Mouse (Mus musculus) macrophage (primary cell): ENCODE measurements at regions not wholly inside any gene's neighbourhood (a gene's known extent, or its start where the extent isn't known, plus 50 kb on each side); places are given as distances from the start of the nearest gene placed in this dataset.

Experiments
- H3K27ac ChIP-seq: fragments of 350-480 bp; formaldehyde crosslinking; 2 replicates; pipeline ENCODE4 v1.9.0; 2021
- H3K36me3 ChIP-seq: fragments of 350-480 bp; formaldehyde crosslinking; 2 replicates; pipeline ENCODE4 v1.9.0; 2021; ENCODE audit errors: inconsistent target
- H3K4me3 ChIP-seq: fragments of 350-480 bp; formaldehyde crosslinking; 2 replicates; pipeline ENCODE4 v1.9.0; 2021; ENCODE audit errors: inconsistent target
- H3K79me2 ChIP-seq: fragments of 350-480 bp; formaldehyde crosslinking; 2 replicates; pipeline ENCODE4 v1.9.0; 2021; ENCODE audit errors: inconsistent target
- WGBS: methylation state at CpG from one replicate; pipeline ENCODE4 v1.1.7; 2026; ENCODE audit warnings: inconsistent platforms; ENCODE audit not compliant: missing documents; 5-methylcytosine and 5-hydroxymethylcytosine counted together

DNA sequence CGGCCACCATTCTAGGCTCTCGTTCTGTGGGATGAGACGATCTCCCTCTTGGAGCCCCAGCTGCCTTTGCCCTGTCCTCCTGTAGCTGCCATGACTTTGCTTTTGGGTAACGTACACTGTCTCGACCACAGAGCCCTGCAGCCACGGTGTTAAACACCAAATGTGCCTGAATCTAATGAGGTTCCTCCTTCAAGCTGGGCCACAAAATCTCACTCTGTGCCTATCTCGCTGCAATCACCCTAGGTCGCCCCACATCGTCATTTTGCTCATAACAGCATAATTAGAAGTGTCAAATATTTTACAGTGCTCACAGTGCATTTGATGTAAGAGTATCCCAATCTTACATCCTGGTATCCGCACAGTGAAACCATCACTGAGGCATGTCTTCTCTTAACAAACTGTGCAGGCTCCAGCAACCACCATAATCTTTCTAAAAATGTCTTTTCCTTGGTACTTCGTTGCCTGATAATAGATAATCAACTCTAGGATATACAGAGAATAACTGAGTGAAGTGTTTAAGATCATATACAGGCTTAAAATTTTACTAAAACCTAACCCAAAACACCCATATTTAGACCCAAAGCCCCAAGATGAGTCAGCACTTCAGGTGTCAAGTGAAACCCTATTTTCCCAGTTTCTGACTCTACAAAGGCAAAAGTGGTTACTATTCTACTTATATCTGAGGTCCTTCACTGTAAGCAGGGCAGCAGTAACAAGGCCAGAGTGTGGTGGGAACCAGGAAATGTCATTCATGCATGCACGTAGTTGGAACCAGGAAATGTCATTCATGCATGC lies 219.8 kb upstream of the Hs6st1 start:
- 60% methylated on average over 11 of the region's 12 CpGs for WGBS
- H3K79me2 ChIP-seq, result no peaks in the 10 kb centered on the region
- no peak overlapping the region for H3K27ac ChIP-seq
- no peak overlapping the region for H3K4me3 ChIP-seq
- no peaks in the 10 kb centered on the region for H3K36me3 ChIP-seq

DNA sequence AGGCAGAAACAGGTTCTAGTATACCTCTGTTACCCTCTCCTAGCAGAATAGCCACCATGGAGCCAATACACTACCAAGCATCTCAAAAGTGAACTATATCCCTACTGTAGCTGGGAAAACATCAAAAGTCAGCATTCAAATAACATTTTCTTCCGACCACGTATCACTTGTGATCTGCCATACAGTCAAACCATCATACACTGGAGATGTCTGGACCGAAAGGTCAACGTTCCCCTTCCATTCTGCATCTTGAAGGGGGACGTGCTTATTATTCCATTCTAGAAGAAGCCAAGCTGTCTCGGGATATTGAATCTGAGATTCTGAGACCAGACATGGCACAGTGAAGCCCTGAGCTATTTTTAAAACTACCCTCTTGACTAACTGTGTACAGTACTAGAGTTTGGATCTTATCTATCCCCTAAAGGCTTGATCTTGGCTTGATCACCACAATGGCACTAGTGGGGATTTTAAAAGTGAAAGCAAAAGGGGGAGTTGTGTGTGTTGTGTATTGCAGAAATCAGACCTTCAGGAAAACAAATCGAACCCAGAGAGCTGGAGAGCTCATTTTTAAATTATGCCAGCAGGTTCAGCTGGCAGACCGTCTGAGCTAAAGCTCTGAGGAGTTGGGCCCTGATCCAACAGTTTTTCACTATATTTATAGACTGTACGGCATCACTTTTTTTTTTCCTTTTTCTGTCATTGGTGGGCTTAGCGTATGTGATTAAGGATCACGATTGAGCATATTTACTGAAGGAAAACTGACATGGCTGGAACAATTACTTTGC lies 218.6 kb upstream of the Hs6st1 start:
- 73% methylated on average over 11 of the region's 11 CpGs for WGBS

GRCm38 (mm10) chr1:35850191-35850545 lies 218.0 kb upstream of the Hs6st1 start:
- H3K4me3 ChIP-seq, result no peak overlapping the region
- WGBS, result 49% methylated on average over 8 of the region's 8 CpGs
- no peaks in the 10 kb centered on the region for H3K79me2 ChIP-seq
- H3K27ac ChIP-seq, result no peak overlapping the region
- H3K36me3 ChIP-seq, result no peaks in the 10 kb centered on the region

More for the DNA sequence above, 218.6 kb upstream of the Hs6st1 start:
- H3K4me3 ChIP-seq, result no peak overlapping the region
- H3K27ac ChIP-seq, result no peak overlapping the region
- H3K79me2 ChIP-seq, result no peaks in the 10 kb centered on the region
- no peaks in the 10 kb centered on the region for H3K36me3 ChIP-seq

- Histone ChIP-seq H3K27ac (no peak overlapping the region), H3K36me3 (no peaks in the 10 kb centered on the region), H3K79me2 (no peaks in the 10 kb centered on the region), H3K4me3 (no peak overlapping the region)
- WGBS, result 92% methylated on average over 9 of the region's 9 CpGs
Observed at GRCm38 (mm10) chr1:35850566-35851085, 217.6 kb upstream of the Hs6st1 start.

GRCm38 (mm10) chr1:35851681-35852409 lies 216.4 kb upstream of the Hs6st1 start:
- H3K27ac ChIP-seq, result no peak overlapping the region

GRCm38 (mm10) chr1:35853018-35853417 lies 215.2 kb upstream of the Hs6st1 start:
- WGBS, result 90% methylated on average over 1 of the region's 1 CpGs
- Histone ChIP-seq H3K27ac (no peak overlapping the region), H3K79me2 (no peaks in the 10 kb centered on the region), H3K4me3 (no peak overlapping the region), H3K36me3 (no peaks in the 10 kb centered on the region)

More at GRCm38 (mm10) chr1:35851681-35852409, 216.4 kb upstream of the Hs6st1 start:
- WGBS, result 97% methylated on average over 4 of the region's 4 CpGs
- Histone ChIP-seq H3K79me2 (no peaks in the 10 kb centered on the region), H3K4me3 (no peak overlapping the region), H3K36me3 (no peaks in the 10 kb centered on the region)

DNA sequence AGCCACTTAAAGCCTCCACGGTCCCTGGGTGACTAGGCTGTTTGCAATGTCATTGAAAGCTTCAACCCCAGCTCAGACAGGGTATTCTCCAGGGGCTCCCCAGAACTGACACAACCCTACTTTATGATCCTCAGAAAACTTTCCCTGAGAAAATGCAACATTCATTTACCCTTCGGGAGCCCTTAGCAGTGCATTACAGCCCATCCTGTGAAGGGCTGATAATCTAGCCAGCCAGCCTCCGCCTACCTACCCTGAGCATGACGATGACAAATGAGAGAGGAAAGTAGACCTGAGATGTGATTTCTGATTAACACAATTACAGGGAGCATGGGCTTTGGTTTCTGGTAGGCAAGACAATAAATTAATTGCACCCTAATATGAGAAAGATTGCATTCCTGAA lies 212.6 kb upstream of the Hs6st1 start:
- no peaks in the 10 kb centered on the region for H3K79me2 ChIP-seq
- no peak overlapping the region for H3K4me3 ChIP-seq
- no peaks in the 10 kb centered on the region for H3K36me3 ChIP-seq
- 90% methylated on average over 4 of the region's 4 CpGs for WGBS
- no peak overlapping the region for H3K27ac ChIP-seq

- Histone ChIP-seq H3K36me3 (no peaks in the 10 kb centered on the region), H3K79me2 (no peaks in the 10 kb centered on the region), H3K27ac (no peak overlapping the region), H3K4me3 (no peak overlapping the region)
- WGBS, result 52% methylated on average over 3 of the region's 3 CpGs
Observed at GRCm38 (mm10) chr1:35858342-35858741, 209.9 kb upstream of the Hs6st1 start.

GRCm38 (mm10) chr1:35860779-35861178 lies 207.4 kb upstream of the Hs6st1 start:
- Histone ChIP-seq H3K36me3 (no peaks in the 10 kb centered on the region), H3K27ac (no peak overlapping the region), H3K4me3 (no peak overlapping the region), H3K79me2 (no peaks in the 10 kb centered on the region)
- 2% methylated on average over 5 of the region's 5 CpGs for WGBS

DNA sequence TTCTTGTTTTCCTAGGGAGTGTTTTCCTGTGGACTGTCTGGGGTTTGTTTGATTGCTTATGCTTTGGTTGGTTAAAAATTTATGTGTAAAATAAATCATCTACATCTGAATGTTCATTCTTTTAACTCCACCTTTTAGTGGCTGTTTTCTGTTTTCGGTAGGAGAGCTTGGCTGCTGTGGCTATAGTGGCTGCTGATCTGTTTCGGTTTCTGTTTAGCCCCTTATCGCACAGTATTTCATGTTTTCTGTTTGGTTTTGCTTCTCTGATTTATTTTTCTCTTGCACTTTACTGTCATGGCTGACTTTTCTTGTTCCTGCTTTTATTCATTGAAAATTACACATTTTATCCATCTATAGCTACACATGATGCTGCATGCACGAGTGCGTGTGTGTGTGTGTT lies 206.0 kb upstream of the Hs6st1 start:
- H3K36me3 ChIP-seq, result no peaks in the 10 kb centered on the region
- no peak overlapping the region for H3K4me3 ChIP-seq
- no peaks in the 10 kb centered on the region for H3K79me2 ChIP-seq
- no peak overlapping the region for H3K27ac ChIP-seq
- WGBS, result 67% methylated on average over 5 of the region's 5 CpGs

DNA sequence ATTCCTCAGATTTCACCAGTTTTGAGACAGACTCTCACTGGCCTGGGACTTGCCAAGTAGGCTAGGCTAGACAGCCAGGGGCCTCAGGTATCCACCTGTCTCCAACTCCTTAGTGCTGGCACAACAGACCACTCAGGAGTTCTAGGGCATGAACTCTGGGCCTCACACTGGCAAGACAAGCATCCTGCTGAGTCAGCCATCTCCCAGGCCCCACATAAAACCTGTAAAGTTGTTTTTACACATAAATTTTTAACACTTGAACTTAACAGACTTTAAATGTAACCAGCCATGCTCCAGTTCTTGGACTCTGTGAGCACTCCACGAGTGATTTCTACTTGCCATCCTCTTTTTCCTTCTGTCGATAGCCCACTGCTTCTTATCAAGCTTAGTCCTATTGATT lies 205.5 kb upstream of the Hs6st1 start:
- Histone ChIP-seq H3K27ac (no peak overlapping the region), H3K79me2 (no peaks in the 10 kb centered on the region)
- WGBS, result 100% methylated on average over 2 of the region's 2 CpGs

DNA sequence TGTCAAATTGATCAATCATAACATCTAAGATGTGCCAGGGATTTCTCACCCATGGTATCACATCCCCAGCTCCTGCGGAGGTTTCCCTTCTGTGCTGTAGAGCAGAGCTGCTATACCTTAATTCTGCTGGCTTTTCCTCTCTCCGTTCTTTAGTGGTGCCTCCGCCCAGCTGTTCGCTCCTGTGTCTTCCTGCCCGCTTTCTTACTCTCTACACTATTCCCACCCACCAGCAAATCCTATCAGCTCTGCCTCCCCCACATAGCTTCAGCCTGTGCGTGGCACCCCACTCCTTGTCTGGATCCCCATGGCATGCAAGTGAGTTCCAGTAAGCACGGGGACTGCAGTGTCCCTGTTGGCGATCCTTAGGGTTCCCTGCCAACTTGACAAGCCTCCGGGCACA lies 204.0 kb upstream of the Hs6st1 start:
- Histone ChIP-seq H3K27ac (no peak overlapping the region), H3K36me3 (no peaks in the 10 kb centered on the region), H3K4me3 (no peak overlapping the region), H3K79me2 (no peaks in the 10 kb centered on the region)
- 92% methylated on average over 9 of the region's 9 CpGs for WGBS

More for the DNA sequence above, 205.5 kb upstream of the Hs6st1 start:
- no peak overlapping the region for H3K4me3 ChIP-seq
- H3K36me3 ChIP-seq, result no peaks in the 10 kb centered on the region

DNA sequence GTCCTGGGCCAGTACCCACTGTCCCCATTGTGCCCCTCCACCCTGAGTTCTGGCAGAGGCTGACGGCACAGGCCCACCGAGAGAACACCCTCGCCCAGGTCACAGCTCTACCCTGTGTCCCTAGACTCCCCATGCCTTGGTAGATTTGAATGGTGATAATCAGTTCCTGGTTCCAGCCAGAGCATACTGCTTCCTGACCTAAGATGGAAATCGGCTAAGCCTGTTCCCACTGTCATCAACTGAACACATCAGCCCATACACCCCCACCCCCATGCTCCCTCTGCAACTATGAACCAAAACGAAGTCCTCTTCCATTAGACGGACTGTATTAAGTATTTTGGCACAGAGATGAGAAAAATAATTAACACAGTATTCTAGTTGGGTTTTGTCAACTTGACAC lies 202.9 kb upstream of the Hs6st1 start:
- Histone ChIP-seq H3K4me3 (no peak overlapping the region), H3K79me2 (no peaks in the 10 kb centered on the region), H3K27ac (no peak overlapping the region), H3K36me3 (no peaks in the 10 kb centered on the region)
- WGBS, result 94% methylated on average over 6 of the region's 6 CpGs

GRCm38 (mm10) chr1:35866643-35867042 lies 201.6 kb upstream of the Hs6st1 start:
- H3K27ac ChIP-seq, result no peak overlapping the region
- no peak overlapping the region for H3K4me3 ChIP-seq
- WGBS, result 95% methylated on average over 12 of the region's 12 CpGs
- H3K36me3 ChIP-seq, result no peaks in the 10 kb centered on the region
- no peaks in the 10 kb centered on the region for H3K79me2 ChIP-seq
